Mouse (Mus musculus): ENCODE results near the gene Ffar4.

- TF ChIP-seq CTCF (IDR thresholded peaks at IDR 0.05; ENCODE audit: insufficient read depth, low read length) (no peak), POLR2A (IDR thresholded peaks at IDR 0.05; ENCODE audit: borderline replicate concordance, extremely low read depth, low read depth, low read length) (no peak)
Observed at GRCm38 (mm10) chr19:38124401-38125218, 27.7 kb downstream of the Ffar4 start.

Measured in lung, adult 2 months (tissue).